Mouse (Mus musculus) limb, embryonic 11.5 days (tissue): Measurements from ENCODE around the gene Aprt. TPM values are rescaled to one million over a fixed set of nuclear protein-coding genes. Genes with fewer than 3 reads are reported as not detected.
A peak's percentile ranks its signal among the peaks of the same experiment; 100 is the strongest.

Experiments used
- ATAC-seq: fragments of 200-750 bp; cut with Nextera tagmentation; 2 replicates; pipeline ENCODE4 v1.8.0; 2017; ENCODE audit warnings: low read depth; ENCODE audit not compliant: insufficient number of reproducible peaks, low FRiP score, low TSS enrichment
- DNase-seq: peaks from one replicate; pipeline ENCODE4 v3.0.0-alpha.2; 2015; ENCODE audit warnings: low spot score
- H3K27ac ChIP-seq: fragments of 300-500 bp; sonication (generic); replicated peaks from 2 replicates; pipeline ENCODE4 v1.5.1; 2014; ENCODE audit warnings: low read depth, mild to moderate bottlenecking, low read length
- H3K27me3 ChIP-seq: fragments of 300-500 bp; sonication (generic); 2 replicates; pipeline ENCODE4 v1.6.1; 2014; ENCODE audit warnings: mild to moderate bottlenecking, low read length, mixed read lengths; ENCODE audit not compliant: control insufficient read depth, insufficient read depth
- H3K36me3 ChIP-seq: fragments of 300-500 bp; sonication (generic); 2 replicates; pipeline ENCODE4 v1.6.1; 2014; ENCODE audit warnings: mild to moderate bottlenecking, low read length, moderate library complexity, mixed read lengths; ENCODE audit not compliant: control insufficient read depth, insufficient read depth
- H3K4me1 ChIP-seq: fragments of 300-500 bp; sonication (generic); 2 replicates; pipeline ENCODE4 v1.6.1; 2014; ENCODE audit warnings: low read length, mixed read lengths; ENCODE audit not compliant: control insufficient read depth, insufficient read depth
- H3K4me2 ChIP-seq: fragments of 300-500 bp; sonication (generic); 2 replicates; pipeline ENCODE4 v1.6.1; 2014; ENCODE audit warnings: low read depth, mild to moderate bottlenecking, moderate library complexity; ENCODE audit not compliant: severe bottlenecking
- H3K4me3 ChIP-seq: fragments of 300-500 bp; sonication (generic); 2 replicates; pipeline ENCODE4 v1.5.1; 2014; ENCODE audit warnings: low read depth, low read length
- H3K9ac ChIP-seq: fragments of 300-500 bp; sonication (generic); 2 replicates; pipeline ENCODE4 v1.6.1; 2014; ENCODE audit warnings: mild to moderate bottlenecking, low read length
- H3K9me3 ChIP-seq: fragments of 300-500 bp; sonication (generic); 2 replicates; pipeline ENCODE4 v1.6.1; 2016; ENCODE audit warnings: low read length; ENCODE audit not compliant: control insufficient read depth
- WGBS: fragments of 180-500 bp; shearing (Covaris S2); extraction: QIAGEN DNeasy Blood & Tissue Kit; methylation state at CpG from one replicate; pipeline ENCODE4 v1.1.7; 2014; 5-methylcytosine and 5-hydroxymethylcytosine counted together
- polyA plus RNA-seq: library from polyadenylated mRNA; unstranded; fragments of >200 nt; fragmentation: Nextera tagmentation; extraction: Ambion mirVana; gene quantifications from 2 replicates; pipeline ENCODE4 v1.2.1, GENCODE M21; 2014

Aprt gene
- polyA plus RNA-seq, 1 experiment from 2014 or later, result 284 TPM

- H3K4me2 ChIP-seq, result peak within 1 kb of the TSS; percentile 91
- 12% methylated on average over 48 of the region's 56 CpGs for WGBS
- H3K4me1 ChIP-seq, result peaks cover 24% of the 10 kb centered on the region
These were observed 25.3 kb downstream of the Aprt start, which contains the start of gene Piezo1 for GRCm38 (mm10) chr8:122551265-122552051. TSS of gene Piezo1 (minus strand) at chr8:122551329.

GRCm38 (mm10) chr8:122550995-122551264 lies 25.8 kb downstream of the Aprt start:
- under 1% methylated on average over 36 of the region's 43 CpGs for WGBS
- H3K36me3 ChIP-seq, result no peaks in the 10 kb centered on the region
- peak overlapping the region; percentile 68; the same call in 1 of the 2 replicates for H3K27ac ChIP-seq
- H3K4me3 ChIP-seq, result peak overlapping the region; percentile 61
- peak; percentile 77 for DNase-seq
- peaks cover 23% of the 10 kb centered on the region for H3K4me1 ChIP-seq
- ATAC-seq, result no peak; the same call in 1 of the 2 replicates
- H3K27me3 ChIP-seq, result no peaks in the 10 kb centered on the region
- peak overlapping the region; percentile 90 for H3K9ac ChIP-seq
- H3K9me3 ChIP-seq, result no peaks in the 10 kb centered on the region
- peak overlapping the region; percentile 91 for H3K4me2 ChIP-seq

More at GRCm38 (mm10) chr8:122551265-122552051, 25.3 kb downstream of the Aprt start, which contains the start of gene Piezo1:
- Histone ChIP-seq H3K27me3 (no peaks in the 10 kb centered on the region), H3K36me3 (no peaks in the 10 kb centered on the region), H3K4me3 (peak within 1 kb of the TSS; percentile 61), H3K9ac (peak within 1 kb of the TSS; percentile 90), H3K27ac (peak within 1 kb of the TSS; percentile 68; the same call in 1 of the 2 replicates), H3K9me3 (no peaks in the 10 kb centered on the region)
- DNase-seq (peak; percentile 94), ATAC-seq (peak; percentile 59)

- H3K9me3 ChIP-seq, result no peaks in the 10 kb centered on the region
- peak overlapping the region; percentile 91 for H3K4me2 ChIP-seq
- H3K4me3 ChIP-seq, result peak overlapping the region; percentile 61
- peak overlapping the region; percentile 68; the same call in 1 of the 2 replicates for H3K27ac ChIP-seq
- peaks cover 23% of the 10 kb centered on the region for H3K4me1 ChIP-seq
- ATAC-seq (0 out of 2 replicates have a peak, but pooled peaks have one; percentile 21), DNase-seq (peak; percentile 74)
- no peaks in the 10 kb centered on the region for H3K36me3 ChIP-seq
- peak overlapping the region; percentile 90 for H3K9ac ChIP-seq
- 4% methylated on average over 51 of the region's 52 CpGs for WGBS
- no peaks in the 10 kb centered on the region for H3K27me3 ChIP-seq
These were observed 26.3 kb downstream of the Aprt start for GRCm38 (mm10) chr8:122550234-122550994.

- Histone ChIP-seq H3K4me3 (no peak overlapping the region), H3K36me3 (no peaks in the 10 kb centered on the region), H3K4me2 (0 out of 2 replicates have a peak overlapping the region, but pooled peaks have one; percentile 20), H3K9ac (no peak overlapping the region), H3K27me3 (no peaks in the 10 kb centered on the region), H3K27ac (no peak overlapping the region), H3K4me1 (peaks cover 23% of the 10 kb centered on the region), H3K9me3 (no peaks in the 10 kb centered on the region)
- ATAC-seq, result no peak
- no peak for DNase-seq
- 89% methylated on average over 3 of the region's 3 CpGs for WGBS
These were observed 27.7 kb downstream of the Aprt start for GRCm38 (mm10) chr8:122548891-122549439.

GRCm38 (mm10) chr8:122548331-122548730 lies 28.4 kb downstream of the Aprt start:
- no peaks in the 10 kb centered on the region for H3K36me3 ChIP-seq
- H3K9me3 ChIP-seq, result no peaks in the 10 kb centered on the region
- H3K9ac ChIP-seq, result no peak overlapping the region
- DNase-seq, result no peak
- no peaks in the 10 kb centered on the region for H3K27me3 ChIP-seq
- 65% methylated on average over 13 of the region's 13 CpGs for WGBS
- peak overlapping the region; percentile 20; the same call in 1 of the 2 replicates for H3K4me2 ChIP-seq
- ATAC-seq, result no peak
- H3K4me1 ChIP-seq, result peaks cover 23% of the 10 kb centered on the region
- no peak overlapping the region for H3K27ac ChIP-seq
- H3K4me3 ChIP-seq, result no peak overlapping the region

GRCm38 (mm10) chr8:122547815-122548214 lies 28.9 kb downstream of the Aprt start:
- H3K4me3 ChIP-seq, result no peak overlapping the region
- H3K9ac ChIP-seq, result no peak overlapping the region
- no peak overlapping the region for H3K27ac ChIP-seq
- ATAC-seq (no peak), DNase-seq (no peak)
- no peaks in the 10 kb centered on the region for H3K36me3 ChIP-seq
- peaks cover 23% of the 10 kb centered on the region for H3K4me1 ChIP-seq
- H3K27me3 ChIP-seq, result no peaks in the 10 kb centered on the region
- peak overlapping the region; percentile 4; the same call in 1 of the 2 replicates for H3K4me2 ChIP-seq
- H3K9me3 ChIP-seq, result no peaks in the 10 kb centered on the region
- 19% methylated on average over 5 of the region's 5 CpGs for WGBS

- Histone ChIP-seq H3K9ac (peak overlapping the region; percentile 30; the same call in 1 of the 2 replicates), H3K4me2 (peak overlapping the region; percentile 24), H3K27ac (peak overlapping the region; percentile 42; the same call in 1 of the 2 replicates), H3K4me1 (peaks cover 23% of the 10 kb centered on the region), H3K36me3 (no peaks in the 10 kb centered on the region), H3K9me3 (no peaks in the 10 kb centered on the region), H3K4me3 (0 out of 2 replicates have a peak overlapping the region, but pooled peaks have one; percentile 10), H3K27me3 (no peaks in the 10 kb centered on the region)
- no peak for ATAC-seq
- WGBS, result 53% methylated on average over 24 of the region's 24 CpGs
- no peak for DNase-seq
These were observed 29.8 kb downstream of the Aprt start for GRCm38 (mm10) chr8:122546811-122547453.
